Mouse (Mus musculus): ENCODE measurements around the gene Ryr2. TPM values are rescaled to one million over a fixed set of nuclear protein-coding genes. Genes with fewer than 3 reads are reported as not detected.
"Not testable (repeated sequence)": the region's sequence is repeated elsewhere in the genome, so short reads cannot be mapped to it uniquely, and the experiment has no call there.

Gene Ryr2
- polyA plus RNA-seq, 1 experiment = not detected

GRCm38 (mm10) chr13:11572552-11572951 is 534.2 kb downstream of the Ryr2 start:
- H3K9me3 ChIP-seq = no peaks in the 10 kb centered on the region
- H3K4me1 ChIP-seq = no peaks in the 10 kb centered on the region
- H3K4me3 ChIP-seq (replicated peaks) = no peak overlapping the region
- no peaks in the 10 kb centered on the region for H3K36me3 ChIP-seq (replicated peaks; ENCODE audit: low read length)
- H3K27me3 ChIP-seq (replicated peaks) = no peaks in the 10 kb centered on the region
- no peak for TF ChIP-seq FLI1 (IDR thresholded peaks at IDR 0.05; ENCODE audit: low read length)
- TF ChIP-seq GATA1 (IDR thresholded peaks at IDR 0.05; ENCODE audit: borderline replicate concordance, low read length) = no peak

- no peaks in the 10 kb centered on the region for H3K4me1 ChIP-seq
- H3K27me3 ChIP-seq (replicated peaks) = no peaks in the 10 kb centered on the region
- H3K4me3 ChIP-seq (replicated peaks) = no peak overlapping the region
- H3K9me3 ChIP-seq = no peaks in the 10 kb centered on the region
- H3K36me3 ChIP-seq (replicated peaks; ENCODE audit: low read length) = no peaks in the 10 kb centered on the region
- TF ChIP-seq FLI1 (IDR thresholded peaks at IDR 0.05; ENCODE audit: low read length) = no peak
- no peak for TF ChIP-seq GATA1 (IDR thresholded peaks at IDR 0.05; ENCODE audit: borderline replicate concordance, low read length)
Measured at GRCm38 (mm10) chr13:11567376-11567775, 539.4 kb downstream of the Ryr2 start.

- no peak overlapping the region for H3K4me3 ChIP-seq (replicated peaks)
- H3K36me3 ChIP-seq (replicated peaks; ENCODE audit: low read length) = no peaks in the 10 kb centered on the region
- H3K4me1 ChIP-seq = no peaks in the 10 kb centered on the region
- no peaks in the 10 kb centered on the region for H3K9me3 ChIP-seq
- TF ChIP-seq FLI1 (IDR thresholded peaks at IDR 0.05; ENCODE audit: low read length) (no peak), GATA1 (IDR thresholded peaks at IDR 0.05; ENCODE audit: borderline replicate concordance, low read length) (no peak)
- H3K27me3 ChIP-seq (replicated peaks) = no peaks in the 10 kb centered on the region
Measured at GRCm38 (mm10) chr13:11566486-11566885, 540.3 kb downstream of the Ryr2 start.

GRCm38 (mm10) chr13:11563224-11564024 is 543.3 kb downstream of the Ryr2 start:
- H3K9me3 ChIP-seq = no peaks in the 10 kb centered on the region
- no peaks in the 10 kb centered on the region for H3K36me3 ChIP-seq (replicated peaks; ENCODE audit: low read length)
- H3K27me3 ChIP-seq (replicated peaks) = no peaks in the 10 kb centered on the region
- no peaks in the 10 kb centered on the region for H3K4me1 ChIP-seq
- no peak for TF ChIP-seq GATA1 (IDR thresholded peaks at IDR 0.05; ENCODE audit: borderline replicate concordance, low read length)
- TF ChIP-seq FLI1 (IDR thresholded peaks at IDR 0.05; ENCODE audit: low read length) = no peak
- H3K4me3 ChIP-seq (replicated peaks) = no peak overlapping the region

- no peak overlapping the region for H3K4me3 ChIP-seq (replicated peaks)
- H3K27me3 ChIP-seq (replicated peaks) = no peaks in the 10 kb centered on the region
- no peak for TF ChIP-seq FLI1 (IDR thresholded peaks at IDR 0.05; ENCODE audit: low read length)
- TF ChIP-seq GATA1 (IDR thresholded peaks at IDR 0.05; ENCODE audit: borderline replicate concordance, low read length) = no peak
- H3K36me3 ChIP-seq (replicated peaks; ENCODE audit: low read length) = no peaks in the 10 kb centered on the region
- H3K9me3 ChIP-seq = peaks cover 5% of the 10 kb centered on the region; the same call in 1 of the 2 replicates
- H3K4me1 ChIP-seq = no peaks in the 10 kb centered on the region
Measured at GRCm38 (mm10) chr13:11549644-11550043, 557.1 kb downstream of the Ryr2 start.

- H3K27me3 ChIP-seq (replicated peaks); H3K4me1 ChIP-seq; H3K4me3 ChIP-seq (replicated peaks); H3K36me3 ChIP-seq (replicated peaks; ENCODE audit: low read length); H3K9me3 ChIP-seq: not testable (repeated sequence)
Measured at GRCm38 (mm10) chr13:11549136-11549535, 557.6 kb downstream of the Ryr2 start.

GRCm38 (mm10) chr13:11545841-11546240 is 560.9 kb downstream of the Ryr2 start:
- no peaks in the 10 kb centered on the region for H3K27me3 ChIP-seq (replicated peaks)
- no peaks in the 10 kb centered on the region for H3K36me3 ChIP-seq (replicated peaks; ENCODE audit: low read length)
- H3K4me3 ChIP-seq (replicated peaks) = no peak overlapping the region
- no peaks in the 10 kb centered on the region for H3K4me1 ChIP-seq
- TF ChIP-seq FLI1 (IDR thresholded peaks at IDR 0.05; ENCODE audit: low read length) = no peak
- TF ChIP-seq GATA1 (IDR thresholded peaks at IDR 0.05; ENCODE audit: borderline replicate concordance, low read length) = no peak
- H3K9me3 ChIP-seq = peaks cover 11% of the 10 kb centered on the region; the same call in 1 of the 2 replicates

GRCm38 (mm10) chr13:11542546-11542945 is 564.2 kb downstream of the Ryr2 start:
- Histone ChIP-seq H3K4me1 (no peaks in the 10 kb centered on the region), H3K9me3 (peaks cover 11% of the 10 kb centered on the region; the same call in 1 of the 2 replicates), H3K4me3 (replicated peaks) (no peak overlapping the region), H3K27me3 (replicated peaks) (no peaks in the 10 kb centered on the region), H3K36me3 (replicated peaks; ENCODE audit: low read length) (no peaks in the 10 kb centered on the region)
- TF ChIP-seq GATA1 (IDR thresholded peaks at IDR 0.05; ENCODE audit: borderline replicate concordance, low read length) = no peak
- TF ChIP-seq FLI1 (IDR thresholded peaks at IDR 0.05; ENCODE audit: low read length) = no peak

- Histone ChIP-seq H3K4me1 (no peaks in the 10 kb centered on the region), H3K4me3 (replicated peaks) (no peak overlapping the region), H3K27me3 (replicated peaks) (no peaks in the 10 kb centered on the region), H3K36me3 (replicated peaks; ENCODE audit: low read length) (no peaks in the 10 kb centered on the region), H3K9me3 (peaks cover 2% of the 10 kb centered on the region; the same call in 1 of the 2 replicates)
- TF ChIP-seq FLI1 (IDR thresholded peaks at IDR 0.05; ENCODE audit: low read length) = no peak
Measured at GRCm38 (mm10) chr13:11536851-11537250, 569.9 kb downstream of the Ryr2 start.

- Histone ChIP-seq H3K4me3 (replicated peaks) (no peak overlapping the region), H3K27me3 (replicated peaks) (no peaks in the 10 kb centered on the region), H3K9me3 (no peaks in the 10 kb centered on the region), H3K36me3 (replicated peaks; ENCODE audit: low read length) (no peaks in the 10 kb centered on the region), H3K4me1 (no peaks in the 10 kb centered on the region)
- TF ChIP-seq GATA1 (IDR thresholded peaks at IDR 0.05; ENCODE audit: borderline replicate concordance, low read length) (no peak), FLI1 (IDR thresholded peaks at IDR 0.05; ENCODE audit: low read length) (no peak)
Measured at GRCm38 (mm10) chr13:11535874-11536273, 570.9 kb downstream of the Ryr2 start.

Data from megakaryocyte, embryonic 14.5 days (primary cell).